Mouse (Mus musculus): ENCODE measurements around the gene Trhde. TPM values are rescaled to one million over a fixed set of nuclear protein-coding genes. Genes with fewer than 3 reads are reported as not detected.
A peak's percentile ranks its signal among the peaks of the same experiment; 100 is the strongest.

The Trhde gene
- total RNA-seq, 1 experiment = not detected

GRCm38 (mm10) chr10:114805884-114806283 lies 3.8 kb upstream of the Trhde start:
- TF ChIP-seq CHD2 (IDR thresholded peaks at IDR 0.05; ENCODE audit: low read depth, low read length) = no peak
- no peak for TF ChIP-seq MAFK (IDR thresholded peaks at IDR 0.05; ENCODE audit: insufficient read depth, low read depth, low read length)
- no peak for TF ChIP-seq ZC3H11A (IDR thresholded peaks at IDR 0.05; ENCODE audit: borderline replicate concordance, low read depth, low read length)
- TF ChIP-seq HCFC1 (IDR thresholded peaks at IDR 0.05; ENCODE audit: borderline replicate concordance, insufficient read depth, low read length) = no peak
- no peak for TF ChIP-seq ZNF384 (IDR thresholded peaks at IDR 0.05; ENCODE audit: low read depth, low read length)
- DNase-seq (ENCODE audit: low read depth, low spot score) = no peak
- Histone ChIP-seq H3K4me3 (ENCODE audit: insufficient read depth in 1 of 2, low read depth in 1 of 2, low read length in 2 of 2, poor library complexity in 1 of 2, severe bottlenecking in 1 of 2) (no peak overlapping the region), H3K4me1 (ENCODE audit: control insufficient read depth in 2 of 2, insufficient read depth in 2 of 2, low read length in 2 of 2, poor library complexity in 1 of 2) (peaks cover 0 to 2% of the 10 kb centered on the region in 2 experiments; a peak in 1 of 4 replicates), H3K36me3 (ENCODE audit: control insufficient read depth, insufficient read depth, low read length, poor library complexity, severe bottlenecking) (no peaks in the 10 kb centered on the region), H3K9me3 (ENCODE audit: control insufficient read depth, insufficient read depth, low read depth, low read length) (no peaks in the 10 kb centered on the region), H3K27ac (ENCODE audit: insufficient read depth, low read depth, low read length, poor library complexity, severe bottlenecking) (no peak overlapping the region), H3K9ac (ENCODE audit: insufficient read depth, low read depth, low read length, poor library complexity, severe bottlenecking) (no peak overlapping the region)
- in situ Hi-C loops (cut with MboI; ENCODE audit: low sequenced_read_pairs in 2 of 2, unreplicated experiment in 2 of 2) = no loop called here

- in situ Hi-C loops (cut with MboI; ENCODE audit: low sequenced_read_pairs in 2 of 2, unreplicated experiment in 2 of 2) = no loop called here
These were observed 498 bp downstream of the Trhde start for GRCm38 (mm10) chr10:114801457-114802160.

GRCm38 (mm10) chr10:114800331-114801304 lies 1.5 kb downstream of the Trhde start:
- Histone ChIP-seq H3K4me1 (ENCODE audit: control insufficient read depth in 2 of 2, insufficient read depth in 2 of 2, low read length in 2 of 2, poor library complexity in 1 of 2) (peaks cover 0 to 3% of the 10 kb centered on the region in 2 experiments; a peak in 1 of 4 replicates), H3K4me3 (ENCODE audit: insufficient read depth in 1 of 2, low read depth in 1 of 2, low read length in 2 of 2, poor library complexity in 1 of 2, severe bottlenecking in 1 of 2) (peak overlapping the region; percentile 35 to 38; a peak in 2 of 4 replicates), H3K9ac (ENCODE audit: insufficient read depth, low read depth, low read length, poor library complexity, severe bottlenecking) (no peak overlapping the region), H3K9me3 (ENCODE audit: control insufficient read depth, insufficient read depth, low read depth, low read length) (no peaks in the 10 kb centered on the region), H3K27ac (ENCODE audit: insufficient read depth, low read depth, low read length, poor library complexity, severe bottlenecking) (no peak overlapping the region), H3K36me3 (ENCODE audit: control insufficient read depth, insufficient read depth, low read length, poor library complexity, severe bottlenecking) (no peaks in the 10 kb centered on the region)
- TF ChIP-seq ZNF384 (IDR thresholded peaks at IDR 0.05; ENCODE audit: low read depth, low read length) (no peak), CHD2 (IDR thresholded peaks at IDR 0.05; ENCODE audit: low read depth, low read length) (no peak), MAFK (IDR thresholded peaks at IDR 0.05; ENCODE audit: insufficient read depth, low read depth, low read length) (no peak), ZC3H11A (IDR thresholded peaks at IDR 0.05; ENCODE audit: borderline replicate concordance, low read depth, low read length) (no peak), HCFC1 (IDR thresholded peaks at IDR 0.05; ENCODE audit: borderline replicate concordance, insufficient read depth, low read length) (no peak)
- in situ Hi-C loops (cut with MboI; ENCODE audit: low sequenced_read_pairs in 2 of 2, unreplicated experiment in 2 of 2) = no loop called here
- no peak for DNase-seq (ENCODE audit: low read depth, low spot score)

More at GRCm38 (mm10) chr10:114801457-114802160, 498 bp downstream of the Trhde start:
- peaks cover 0 to 3% of the 10 kb centered on the region in 2 experiments; a peak in 1 of 4 replicates for H3K4me1 ChIP-seq (ENCODE audit: control insufficient read depth in 2 of 2, insufficient read depth in 2 of 2, low read length in 2 of 2, poor library complexity in 1 of 2)
- no peak for DNase-seq (ENCODE audit: low read depth, low spot score)
- no peak for TF ChIP-seq CHD2 (IDR thresholded peaks at IDR 0.05; ENCODE audit: low read depth, low read length)
- no peak for TF ChIP-seq MAFK (IDR thresholded peaks at IDR 0.05; ENCODE audit: insufficient read depth, low read depth, low read length)
- TF ChIP-seq HCFC1 (IDR thresholded peaks at IDR 0.05; ENCODE audit: borderline replicate concordance, insufficient read depth, low read length) = no peak
- no peak for TF ChIP-seq ZNF384 (IDR thresholded peaks at IDR 0.05; ENCODE audit: low read depth, low read length)
- TF ChIP-seq ZC3H11A (IDR thresholded peaks at IDR 0.05; ENCODE audit: borderline replicate concordance, low read depth, low read length) = no peak
- H3K9ac ChIP-seq (ENCODE audit: insufficient read depth, low read depth, low read length, poor library complexity, severe bottlenecking) = no peak overlapping the region
- no peak overlapping the region for H3K27ac ChIP-seq (ENCODE audit: insufficient read depth, low read depth, low read length, poor library complexity, severe bottlenecking)
- no peaks in the 10 kb centered on the region for H3K36me3 ChIP-seq (ENCODE audit: control insufficient read depth, insufficient read depth, low read length, poor library complexity, severe bottlenecking)
- peak overlapping the region; percentile 35 to 38 for H3K4me3 ChIP-seq (ENCODE audit: insufficient read depth in 1 of 2, low read depth in 1 of 2, low read length in 2 of 2, poor library complexity in 1 of 2, severe bottlenecking in 1 of 2)
- H3K9me3 ChIP-seq (ENCODE audit: control insufficient read depth, insufficient read depth, low read depth, low read length) = no peaks in the 10 kb centered on the region

GRCm38 (mm10) chr10:114799481-114799880 lies 2.6 kb downstream of the Trhde start:
- peaks cover 0 to 3% of the 10 kb centered on the region in 2 experiments; a peak in 1 of 4 replicates for H3K4me1 ChIP-seq (ENCODE audit: control insufficient read depth in 2 of 2, insufficient read depth in 2 of 2, low read length in 2 of 2, poor library complexity in 1 of 2)
- H3K36me3 ChIP-seq (ENCODE audit: control insufficient read depth, insufficient read depth, low read length, poor library complexity, severe bottlenecking) = no peaks in the 10 kb centered on the region
- TF ChIP-seq ZC3H11A (IDR thresholded peaks at IDR 0.05; ENCODE audit: borderline replicate concordance, low read depth, low read length) (no peak), ZNF384 (IDR thresholded peaks at IDR 0.05; ENCODE audit: low read depth, low read length) (no peak), CHD2 (IDR thresholded peaks at IDR 0.05; ENCODE audit: low read depth, low read length) (no peak), MAFK (IDR thresholded peaks at IDR 0.05; ENCODE audit: insufficient read depth, low read depth, low read length) (no peak), HCFC1 (IDR thresholded peaks at IDR 0.05; ENCODE audit: borderline replicate concordance, insufficient read depth, low read length) (no peak)
- H3K4me3 ChIP-seq (ENCODE audit: insufficient read depth in 1 of 2, low read depth in 1 of 2, low read length in 2 of 2, poor library complexity in 1 of 2, severe bottlenecking in 1 of 2) = no peak overlapping the region
- no peak for DNase-seq (ENCODE audit: low read depth, low spot score)
- in situ Hi-C loops (cut with MboI; ENCODE audit: low sequenced_read_pairs in 2 of 2, unreplicated experiment in 2 of 2) = no loop called here
- no peaks in the 10 kb centered on the region for H3K9me3 ChIP-seq (ENCODE audit: control insufficient read depth, insufficient read depth, low read depth, low read length)
- no peak overlapping the region for H3K9ac ChIP-seq (ENCODE audit: insufficient read depth, low read depth, low read length, poor library complexity, severe bottlenecking)
- H3K27ac ChIP-seq (ENCODE audit: insufficient read depth, low read depth, low read length, poor library complexity, severe bottlenecking) = no peak overlapping the region

Measured in ES-E14 (cell line).